Mouse (Mus musculus): Measurements from ENCODE around the gene Trim69.

The Trim69 gene

DNA sequence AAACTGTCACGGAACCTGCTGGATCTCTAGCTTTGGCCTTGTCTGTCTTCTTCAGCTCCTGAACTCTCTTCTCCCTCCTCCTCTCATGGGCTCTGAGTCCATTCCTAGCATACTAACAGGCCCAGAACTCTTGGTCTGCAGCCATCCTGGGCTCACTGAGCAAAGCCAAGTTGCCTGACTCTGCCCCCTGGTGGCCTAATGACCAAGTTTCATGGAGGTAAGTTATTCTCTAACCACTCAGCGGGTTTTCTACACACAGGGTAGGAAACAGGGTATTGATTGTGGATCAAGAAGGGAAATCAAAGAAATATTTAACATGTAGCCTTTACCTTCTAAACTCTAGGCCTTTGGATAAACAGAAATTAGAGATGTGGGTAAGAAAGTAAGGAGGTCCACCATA is at the start of gene Trim69:
TSS of gene Trim69 (plus strand) at position 21 of the 400 bp plus-strand sequence.
- DNase-seq = peak; percentile 92

DNA sequence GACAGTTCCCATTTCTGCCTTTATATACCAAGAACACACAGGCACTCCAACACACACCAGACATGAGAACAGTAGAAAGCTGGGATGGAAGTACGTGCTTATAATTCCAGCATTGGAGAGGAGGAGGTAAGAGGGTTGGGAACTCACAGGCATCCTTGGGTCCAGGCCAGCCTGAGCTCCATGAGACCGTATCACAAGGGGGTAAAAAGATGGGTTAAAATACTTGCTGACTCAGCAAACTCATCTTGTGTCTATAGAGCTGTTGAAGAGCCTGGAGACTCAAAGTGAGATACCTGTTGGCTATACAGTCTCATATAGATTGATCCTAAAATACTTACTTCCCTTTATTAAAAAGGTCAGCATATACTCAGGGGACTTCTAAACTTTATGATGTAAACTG is 43.6 kb upstream of the Trim69 start:
- DNase-seq = no peak

DNA sequence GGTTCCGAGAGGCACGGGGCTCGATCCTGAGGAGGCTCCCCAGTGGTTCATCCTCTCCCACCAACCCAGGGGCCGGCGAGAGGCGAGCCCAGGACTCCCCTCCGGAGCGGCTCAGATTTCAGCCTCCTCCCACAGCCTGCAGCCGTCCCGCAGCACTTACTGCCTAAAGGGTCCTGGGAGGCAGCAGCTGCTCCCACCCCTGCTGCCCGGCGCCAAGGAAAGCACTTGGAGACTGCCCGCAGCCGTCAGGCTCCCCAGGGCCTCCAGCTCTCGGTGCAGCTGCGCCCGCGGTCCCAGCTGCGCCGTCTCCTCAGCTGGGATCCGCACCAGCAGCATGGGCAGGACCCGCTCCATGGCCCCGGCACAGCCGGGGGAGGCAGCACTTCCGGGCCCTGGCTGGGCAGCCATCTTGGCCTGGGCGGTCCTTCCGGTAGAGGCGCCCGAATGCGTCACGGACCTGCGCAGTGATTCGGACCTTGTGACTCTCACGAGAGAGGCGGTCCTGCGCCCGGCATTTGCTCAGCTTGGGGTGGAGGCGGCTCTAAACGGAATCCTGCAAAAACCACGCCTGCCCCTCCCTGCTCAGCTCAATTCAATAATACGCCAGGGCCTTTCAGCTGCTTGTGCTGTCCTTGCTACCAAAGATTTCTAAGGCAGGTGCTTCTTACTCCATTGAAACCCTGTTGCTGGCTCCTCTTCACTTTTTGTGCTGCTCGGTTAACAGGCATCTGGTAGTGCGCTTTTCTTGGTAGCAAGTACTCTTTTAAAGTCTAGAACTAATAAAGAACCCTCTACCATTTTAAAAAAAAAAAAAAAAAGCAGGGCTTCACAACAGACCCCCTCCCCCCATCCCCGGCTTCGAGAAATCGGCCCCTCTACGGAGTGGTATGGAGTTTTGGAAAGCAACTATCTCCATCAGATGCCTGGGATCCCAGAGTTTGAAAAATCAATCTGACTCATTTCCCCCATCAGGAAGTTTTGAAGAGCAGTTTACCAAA is 42.2 kb upstream of the Trim69 start, which contains the start of gene Spg11:
TSS of gene Spg11 (minus strand) at position 426 of the 998 bp plus-strand sequence.
- peak; percentile 97 for DNase-seq

DNA sequence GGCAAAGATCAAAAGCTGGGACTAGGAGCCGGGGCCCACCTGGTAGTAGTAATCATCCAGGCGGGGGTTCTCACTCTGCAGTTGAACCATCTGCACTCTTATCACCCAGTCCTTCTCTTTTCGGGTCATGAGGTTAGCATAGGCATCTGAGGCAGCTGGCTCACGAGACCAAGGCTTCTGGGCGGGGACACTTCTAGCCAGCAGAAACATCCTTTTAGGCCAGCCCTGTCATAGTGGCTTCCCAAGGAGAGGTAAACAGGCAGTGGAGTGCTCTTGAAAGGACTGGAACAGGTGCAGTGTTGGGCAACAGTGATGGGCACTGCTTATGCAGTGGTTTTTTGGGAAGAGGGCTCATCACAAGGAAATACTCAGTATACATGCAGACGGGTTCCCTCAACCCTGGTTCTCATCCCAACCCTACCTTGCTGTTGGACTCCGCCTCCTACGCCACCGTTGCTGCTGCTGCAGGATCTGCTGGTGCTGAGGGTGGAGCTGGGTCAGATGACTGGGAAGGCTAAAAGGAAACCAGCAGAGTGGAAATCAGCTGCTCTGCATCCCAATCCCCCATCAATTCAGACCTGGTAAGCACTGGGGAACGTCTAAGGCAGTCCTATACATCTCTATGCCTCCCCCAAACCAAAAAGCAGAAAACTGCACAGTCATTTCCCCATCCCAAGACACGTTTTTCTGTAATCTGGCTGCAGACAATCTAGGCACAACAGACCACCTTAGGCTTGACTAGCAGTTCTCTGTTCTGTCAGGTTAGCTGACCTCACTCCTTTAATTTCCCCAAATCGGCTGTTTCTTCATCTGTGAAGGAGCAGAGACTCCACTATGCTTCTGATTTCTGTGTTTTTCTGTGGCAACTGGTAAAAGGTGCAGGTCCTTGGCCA is 34.6 kb upstream of the Trim69 start:
- peak; percentile 67 for DNase-seq

DNA sequence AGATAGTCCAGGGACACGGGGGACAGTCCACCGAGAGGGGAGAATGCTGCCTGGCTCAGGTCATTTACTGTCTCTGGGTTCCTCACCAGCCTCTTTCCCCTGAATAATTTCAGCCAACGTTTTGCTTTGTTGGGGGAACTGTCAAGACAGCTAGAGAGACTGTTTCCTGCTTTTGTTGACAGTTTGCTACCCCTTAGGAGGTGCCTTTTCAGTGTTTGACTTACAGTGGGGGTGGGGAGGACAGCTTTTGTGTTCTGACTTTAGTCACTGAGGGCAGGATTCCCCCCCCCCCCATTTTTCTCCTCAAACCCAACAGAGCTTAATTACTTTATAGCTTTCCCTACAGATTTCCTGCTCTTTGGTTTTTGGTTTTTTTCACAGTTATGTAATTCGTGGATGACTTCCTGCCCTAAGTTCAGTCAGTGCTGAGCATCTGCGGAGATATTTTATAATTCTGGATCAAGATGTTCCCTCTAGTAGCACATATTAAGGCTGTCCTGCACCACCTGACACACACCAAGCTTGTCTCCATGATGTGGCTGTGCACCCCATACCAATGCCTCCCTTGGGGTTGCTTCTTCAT is 33.6 kb upstream of the Trim69 start:
- peak; percentile 49 for DNase-seq

DNA sequence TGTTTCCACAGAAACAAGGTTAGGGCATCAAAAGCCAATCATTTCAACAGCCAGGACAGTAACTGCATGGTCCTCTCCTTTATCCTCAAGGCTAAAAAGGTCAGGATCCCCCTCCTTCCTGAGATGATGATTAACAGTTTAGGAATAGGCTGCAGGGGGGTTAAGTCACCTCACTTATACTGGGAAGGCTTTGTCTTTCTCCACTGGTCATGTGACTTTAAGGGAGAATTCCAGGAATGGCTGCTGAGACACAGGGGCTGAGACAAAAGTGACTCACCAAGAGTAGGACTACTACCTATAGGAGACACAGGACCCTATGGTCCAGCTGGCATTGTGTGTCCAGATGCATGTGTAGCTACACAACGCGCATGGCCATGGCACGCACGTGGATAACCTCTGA is 32.9 kb upstream of the Trim69 start:
- DNase-seq = no peak

DNA sequence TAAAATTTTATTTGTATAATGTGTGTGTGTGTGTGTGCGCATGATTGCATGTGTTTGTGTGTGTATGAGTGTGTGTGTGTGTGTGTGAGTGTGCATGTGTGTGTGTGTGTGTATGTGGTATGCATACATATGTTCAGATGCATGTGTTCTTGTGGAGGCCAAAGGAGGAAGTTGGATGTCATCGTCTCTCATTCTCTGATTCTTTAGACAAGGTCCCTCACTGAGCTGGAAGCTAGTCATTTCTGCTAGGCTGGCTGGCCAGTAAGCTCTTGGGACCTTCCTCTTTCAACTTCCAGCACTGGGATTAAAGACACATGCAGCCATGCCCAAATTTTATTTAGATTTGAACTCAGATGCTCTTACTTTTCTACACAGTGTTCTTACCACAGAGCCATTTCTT is 28.4 kb upstream of the Trim69 start:
- no peak for DNase-seq

DNA sequence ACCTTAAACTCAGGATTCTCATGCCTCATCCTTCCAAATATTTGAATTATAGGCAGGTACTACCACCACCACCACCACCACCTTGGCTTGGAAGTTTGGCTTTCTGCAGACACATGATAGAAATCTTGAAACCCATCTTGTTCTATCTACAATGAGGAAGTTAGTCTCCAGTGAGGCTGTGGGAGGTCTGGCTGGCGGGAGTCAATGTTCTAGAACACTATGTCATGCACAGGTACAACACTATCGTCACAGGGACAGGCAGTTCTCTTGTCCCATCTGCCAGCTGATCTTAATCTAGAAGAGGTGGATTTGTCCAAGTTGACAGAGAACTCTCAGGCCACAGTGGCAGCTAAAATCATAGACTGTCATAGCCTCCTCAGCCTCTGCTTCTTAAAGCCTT is 27.9 kb upstream of the Trim69 start:
- no peak for DNase-seq

DNA sequence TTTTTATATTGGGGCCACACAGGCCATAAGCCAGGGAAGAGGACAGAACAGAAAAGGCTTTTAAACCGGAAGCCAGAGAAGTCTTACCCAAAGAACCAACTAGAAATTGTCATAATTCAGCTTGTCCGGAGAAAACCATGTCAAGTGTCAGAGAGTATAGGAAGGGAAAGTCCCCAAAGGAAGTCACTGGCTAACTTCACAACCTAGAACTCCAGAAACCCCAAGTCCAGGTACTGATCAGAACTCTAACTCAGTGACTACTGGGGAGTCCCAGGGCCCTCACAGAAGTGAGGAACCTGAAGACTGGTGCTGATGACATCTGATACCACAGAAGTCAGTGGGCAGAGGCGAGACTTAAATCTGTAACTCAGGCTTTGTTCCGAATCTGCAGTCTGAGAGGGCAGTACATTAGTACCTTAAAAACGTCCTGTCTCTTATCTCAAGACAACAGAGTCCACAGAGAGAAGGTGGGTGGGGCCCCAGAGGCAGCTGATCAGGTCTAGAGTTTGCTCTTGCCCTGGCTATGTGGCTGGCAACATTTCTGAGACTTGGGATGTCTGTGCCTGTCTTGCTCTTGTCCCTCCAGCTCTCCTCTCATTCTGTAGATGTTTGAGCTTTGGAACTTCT is 22.5 kb upstream of the Trim69 start:
- DNase-seq = no peak

DNA sequence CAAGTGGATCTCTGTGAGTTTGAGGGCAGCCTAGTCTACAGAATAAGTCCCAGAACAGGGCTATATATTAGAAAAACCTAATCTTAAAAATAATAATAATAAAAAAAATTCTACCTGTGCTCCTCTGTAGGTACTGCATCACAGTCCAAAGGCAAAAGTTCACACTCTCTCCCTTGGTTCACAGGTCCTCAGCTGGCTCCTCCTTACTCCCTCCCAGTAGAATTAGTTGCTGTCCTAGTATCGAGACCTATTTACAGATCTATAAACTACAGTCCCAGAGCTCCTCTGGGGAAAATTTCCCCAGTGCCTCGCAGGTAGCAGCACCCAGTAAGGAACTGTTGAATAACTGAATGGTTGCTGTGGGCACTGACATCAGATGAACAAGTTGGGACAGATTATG is 19.7 kb upstream of the Trim69 start:
- no peak for DNase-seq

DNA sequence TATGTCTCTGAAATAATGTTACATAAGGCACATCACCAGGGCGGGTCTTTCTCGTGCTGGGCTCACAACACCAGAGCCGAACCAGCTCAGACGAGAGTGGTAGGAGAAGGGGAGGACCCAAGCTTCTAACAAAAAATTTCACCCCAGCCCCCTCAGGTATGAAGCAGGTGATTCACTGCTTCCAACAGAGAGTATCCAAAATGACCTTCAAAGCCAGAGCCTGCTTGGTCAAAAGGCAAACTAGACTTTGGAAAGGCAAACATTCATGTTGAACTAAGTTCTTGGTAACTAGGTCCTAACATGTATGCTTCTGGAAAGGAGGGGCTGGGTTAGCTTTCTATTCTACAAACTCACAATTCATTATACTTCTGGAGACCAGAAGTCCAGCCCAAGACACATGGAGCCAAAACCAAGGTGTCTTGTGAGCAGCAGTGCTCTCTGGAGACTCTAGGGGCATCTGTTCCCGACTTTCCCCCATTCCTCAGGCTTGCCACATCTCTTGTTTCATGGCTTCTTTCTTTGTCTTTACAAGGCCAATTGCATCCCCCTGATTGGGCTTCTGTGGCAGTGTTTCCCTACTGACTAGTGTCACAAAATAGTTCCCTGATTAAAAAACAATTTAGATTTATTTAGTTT is 19.1 kb upstream of the Trim69 start:
- no peak for DNase-seq

DNA sequence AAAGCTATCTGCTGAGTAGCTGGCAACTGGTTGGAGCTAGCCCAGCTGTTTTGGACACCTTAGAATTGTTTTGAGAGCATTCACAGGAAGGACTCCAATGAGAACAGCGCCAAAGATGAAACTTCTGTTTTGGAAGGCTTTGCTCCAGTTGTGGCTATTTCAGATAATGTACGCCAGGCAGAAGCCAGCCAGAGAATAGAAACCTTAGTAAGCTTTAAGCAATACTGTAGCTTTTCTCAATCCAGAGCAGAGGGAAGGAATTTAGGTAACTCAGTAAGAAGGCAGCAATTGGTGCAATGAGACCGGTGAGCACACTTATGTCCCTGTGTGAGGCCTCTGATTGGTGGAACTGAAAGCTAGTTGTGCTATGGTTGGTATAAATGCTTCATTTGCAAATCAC is 17.4 kb upstream of the Trim69 start:
- DNase-seq = no peak

DNA sequence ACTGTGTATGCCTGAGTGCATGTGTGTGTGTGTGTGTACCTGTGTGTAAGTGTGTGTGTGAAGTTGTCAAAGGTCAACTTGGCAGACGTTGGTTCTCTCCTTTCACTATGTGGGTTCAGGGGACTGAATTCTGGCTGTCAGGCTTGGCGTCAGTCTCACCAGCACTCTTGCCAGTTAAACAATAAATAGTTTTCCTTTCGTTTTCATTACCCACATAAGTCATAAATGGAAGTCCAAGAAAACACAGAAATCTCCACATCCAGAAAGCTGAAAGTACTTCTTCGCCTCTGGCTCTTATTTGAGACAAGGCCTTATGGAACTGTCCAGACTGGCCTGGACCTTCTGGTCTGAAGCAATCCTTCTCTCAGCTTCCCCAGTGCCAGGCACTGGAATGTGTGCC is 14.7 kb upstream of the Trim69 start:
- DNase-seq = no peak

DNA sequence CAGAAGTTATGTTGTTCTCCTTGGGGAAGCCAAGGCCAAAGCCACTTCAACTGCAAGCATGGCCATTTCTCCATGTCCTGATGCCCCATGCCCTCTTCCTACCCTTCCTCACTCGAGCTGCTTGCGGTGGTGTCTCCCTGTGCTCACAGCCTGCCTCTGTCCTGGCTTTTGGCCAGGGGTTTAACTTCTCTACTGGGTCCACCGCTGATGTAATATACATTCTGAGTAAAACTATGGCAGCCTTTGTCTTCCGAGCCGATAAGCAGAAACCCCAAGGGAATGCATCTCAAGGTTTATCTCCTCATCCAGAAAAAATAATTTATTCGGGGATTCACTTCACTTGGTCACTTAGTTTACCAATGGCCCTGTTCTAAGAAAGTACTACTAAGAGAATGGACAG is 13.8 kb upstream of the Trim69 start:
- no peak for DNase-seq

DNA sequence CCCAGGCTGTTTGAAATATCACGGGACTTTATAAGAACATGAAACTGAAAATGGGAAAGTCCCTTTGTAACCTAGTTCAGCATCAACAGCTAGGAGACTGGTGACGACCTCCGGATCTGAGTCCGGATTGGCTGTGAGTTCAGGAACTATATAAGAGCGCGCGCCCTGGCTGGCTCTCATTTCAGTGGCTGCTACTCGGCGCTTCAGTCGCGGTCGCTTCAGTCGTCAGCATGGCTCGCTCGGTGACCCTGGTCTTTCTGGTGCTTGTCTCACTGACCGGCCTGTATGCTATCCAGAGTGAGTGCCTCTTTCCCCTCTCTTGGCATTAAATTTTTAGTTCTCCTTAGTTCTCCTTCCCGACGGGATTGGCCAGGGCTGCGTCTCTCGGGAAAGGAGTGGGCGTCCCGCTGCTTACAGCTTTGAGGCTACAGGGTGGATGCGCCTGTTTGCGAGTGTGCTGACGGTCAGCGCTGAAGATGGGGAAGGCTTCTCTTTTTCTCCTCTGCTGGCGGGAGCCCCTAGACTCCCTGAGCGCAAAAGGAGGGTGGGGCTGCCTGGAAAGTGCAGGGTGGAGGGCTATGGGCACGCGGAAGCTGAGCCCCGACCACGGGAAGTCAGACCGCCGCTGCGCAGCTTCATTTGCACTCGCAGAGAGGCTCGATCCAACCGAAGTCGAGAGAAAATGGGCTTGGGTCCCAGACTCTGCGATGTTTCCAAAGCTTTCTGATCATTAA is 12.8 kb upstream of the Trim69 start, which contains the start of gene B2m:
TSS of gene B2m (plus strand) at position 179 of the 734 bp plus-strand sequence.
- peak; percentile 93 for DNase-seq

DNA sequence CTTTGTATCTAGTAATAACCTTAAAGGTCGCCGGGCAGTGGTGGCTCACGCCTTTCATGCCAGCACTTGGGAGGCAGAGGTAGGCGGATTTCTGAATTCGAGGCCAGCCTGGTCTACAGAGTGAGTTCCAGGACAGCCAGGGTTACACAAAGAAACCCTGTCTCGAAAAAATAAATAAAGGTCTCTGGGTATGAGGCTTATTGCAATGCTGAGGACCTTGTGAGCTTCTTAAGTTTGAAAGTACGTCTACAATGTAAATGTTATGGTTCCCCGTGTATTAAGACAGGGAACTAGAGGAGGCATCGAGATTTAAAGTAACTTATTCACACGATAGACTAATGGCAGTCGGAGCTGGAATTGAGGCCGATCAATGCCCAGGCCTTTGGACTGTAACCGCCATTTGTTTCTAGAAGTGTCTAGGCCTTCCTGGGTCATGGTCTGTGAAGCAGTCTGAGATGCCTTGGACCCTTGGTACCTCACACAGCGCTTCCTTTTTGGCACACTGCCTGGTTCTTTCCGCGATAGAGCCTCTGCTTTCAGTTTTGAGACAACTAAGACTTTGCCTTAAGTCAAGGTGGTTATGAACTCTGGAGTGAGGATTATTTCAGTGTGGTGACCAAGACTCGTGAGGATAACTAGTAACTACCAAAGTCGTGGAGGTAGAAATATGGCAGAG is 12.1 kb upstream of the Trim69 start:
- DNase-seq = peak; percentile 64

DNA sequence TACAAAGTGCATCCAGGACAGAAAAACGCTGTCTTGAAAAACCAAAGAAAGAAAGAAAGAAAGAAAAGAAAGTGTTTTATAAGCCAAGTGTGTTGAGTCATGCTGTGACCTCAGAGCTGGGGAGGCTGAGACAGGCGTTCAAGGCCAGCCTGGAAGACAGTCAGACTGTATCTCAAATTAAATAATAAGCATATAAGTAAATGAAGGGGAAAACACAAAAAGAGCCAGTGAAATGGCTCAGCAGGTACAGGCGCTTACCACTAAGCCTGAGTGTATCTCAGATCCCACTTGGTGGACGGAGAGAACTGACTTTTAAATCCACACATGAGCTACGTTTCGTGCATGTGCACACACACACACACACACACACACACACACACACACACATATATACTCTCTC is 11.2 kb upstream of the Trim69 start:
- no peak for DNase-seq

DNA sequence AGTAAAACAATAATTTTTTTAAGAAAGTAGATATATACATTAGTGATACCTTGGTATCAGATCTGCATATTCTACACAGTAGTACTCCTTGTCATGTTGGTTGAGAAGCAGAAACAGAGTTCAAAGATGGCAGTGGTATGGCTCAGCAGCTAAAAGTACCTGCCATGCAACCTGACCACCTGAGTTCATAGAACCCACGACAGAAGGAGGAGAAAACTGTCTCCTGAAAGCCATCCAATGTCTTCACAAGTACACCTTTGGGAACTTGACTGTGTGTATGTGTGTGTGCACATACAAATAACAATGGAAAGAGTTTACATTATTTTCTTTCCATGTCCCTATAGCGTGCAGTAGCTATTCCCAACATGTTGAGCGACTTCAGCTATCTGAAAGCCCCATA is 10.8 kb upstream of the Trim69 start:
- DNase-seq = no peak

DNA sequence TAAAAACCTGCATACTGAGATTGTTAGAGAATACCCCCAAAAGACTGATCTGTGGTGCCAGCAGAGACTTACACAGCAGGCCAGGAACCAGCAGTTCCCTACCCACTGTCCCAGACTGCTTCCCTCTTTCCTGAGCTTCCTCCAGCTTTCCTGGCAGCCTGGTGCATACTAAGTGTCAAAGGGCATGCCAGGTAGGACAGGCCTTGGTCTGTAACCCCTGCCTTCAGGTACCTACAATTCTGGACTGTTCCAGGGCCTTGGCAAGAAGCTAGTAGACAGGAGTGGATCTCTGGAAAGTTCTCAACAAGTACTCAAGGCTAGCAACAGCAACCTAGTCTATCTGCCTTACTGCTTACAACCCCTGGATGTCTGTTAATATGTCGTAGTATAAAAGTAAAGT is 9.3 kb upstream of the Trim69 start:
- DNase-seq = no peak

DNA sequence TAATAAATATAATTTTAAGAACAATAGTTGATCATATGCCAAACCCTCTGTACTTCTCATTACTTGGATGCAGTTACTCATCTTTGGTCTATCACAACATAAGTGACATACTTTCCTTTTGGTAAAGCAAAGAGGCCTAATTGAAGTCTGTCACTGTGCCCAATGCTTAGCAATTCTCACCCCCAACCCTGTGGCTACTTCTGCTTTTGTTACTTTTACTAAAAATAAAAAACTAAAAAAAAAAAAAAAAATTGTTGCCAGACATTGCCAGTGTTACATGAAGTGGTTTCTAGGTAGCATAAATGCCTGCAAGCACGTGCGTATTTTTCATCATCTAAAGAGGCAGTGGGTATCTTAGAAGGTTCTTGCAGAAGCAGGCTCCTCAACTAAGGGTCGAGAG is 7.7 kb upstream of the Trim69 start:
- no peak for DNase-seq

Measured in thymus, postnatal 4 days (tissue).